Mouse (Mus musculus): ENCODE data around the gene Nek2. TPM values are rescaled to one million over a fixed set of nuclear protein-coding genes. Genes with fewer than 3 reads are reported as not detected.
A peak's percentile ranks its signal among the peaks of the same experiment; 100 is the strongest.

The Nek2 gene
- polyA plus RNA-seq, 1 experiment from 2014 or later, result 25.4 TPM

DNA sequence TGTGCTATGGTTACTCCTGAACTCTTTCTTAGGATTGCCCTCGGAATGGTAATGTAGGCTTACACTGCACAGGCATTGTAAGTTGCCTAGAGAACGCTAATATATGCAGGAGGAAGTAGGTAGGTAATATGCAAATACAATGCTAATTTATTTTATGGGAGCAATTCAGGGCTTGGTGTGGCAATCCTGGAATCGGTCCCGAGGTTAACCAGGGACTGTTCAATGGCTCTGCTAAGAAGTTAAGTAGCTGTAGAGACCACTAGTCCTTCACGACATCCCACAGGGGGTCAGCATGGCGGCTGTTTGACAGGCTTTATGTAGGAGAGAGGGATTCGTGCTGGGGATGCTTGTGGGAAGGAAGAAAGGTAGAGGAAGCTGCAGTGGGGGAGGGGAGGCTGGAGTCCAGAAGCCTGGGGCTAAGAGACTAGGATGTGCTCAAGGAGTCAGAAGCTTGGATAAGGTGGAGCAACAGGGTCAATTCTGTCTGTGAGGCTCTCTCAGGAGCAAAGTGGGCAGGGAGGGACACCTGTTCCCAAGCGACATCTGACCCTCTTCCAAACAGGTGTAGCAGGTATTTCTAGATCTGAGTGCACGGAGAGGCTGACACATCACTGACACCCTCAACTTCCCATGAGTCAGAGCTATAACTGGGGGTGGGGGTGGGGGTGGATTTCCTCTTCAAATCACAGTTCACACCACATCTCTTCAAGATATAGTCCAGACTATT, 19.0 kb upstream of the Nek2 start:
- peak overlapping the region; percentile 43; the same call in 1 of the 2 replicates for H3K27ac ChIP-seq
- no peaks in the 10 kb centered on the region for H3K9me3 ChIP-seq
- WGBS, result 46% methylated on average over 9 of the region's 9 CpGs
- ATAC-seq (ENCODE audit: insufficient number of reproducible peaks, low FRiP score, low TSS enrichment, low read depth), result no peak; the same call in 1 of the 2 replicates
- no peak overlapping the region for H3K4me3 ChIP-seq
- H3K4me2 ChIP-seq, result no peak overlapping the region
- H3K4me1 ChIP-seq, result peaks cover 7% of the 10 kb centered on the region; the same call in 1 of the 2 replicates
- no peaks in the 10 kb centered on the region for H3K36me3 ChIP-seq
- H3K27me3 ChIP-seq, result no peaks in the 10 kb centered on the region
- no peak overlapping the region for H3K9ac ChIP-seq

DNA sequence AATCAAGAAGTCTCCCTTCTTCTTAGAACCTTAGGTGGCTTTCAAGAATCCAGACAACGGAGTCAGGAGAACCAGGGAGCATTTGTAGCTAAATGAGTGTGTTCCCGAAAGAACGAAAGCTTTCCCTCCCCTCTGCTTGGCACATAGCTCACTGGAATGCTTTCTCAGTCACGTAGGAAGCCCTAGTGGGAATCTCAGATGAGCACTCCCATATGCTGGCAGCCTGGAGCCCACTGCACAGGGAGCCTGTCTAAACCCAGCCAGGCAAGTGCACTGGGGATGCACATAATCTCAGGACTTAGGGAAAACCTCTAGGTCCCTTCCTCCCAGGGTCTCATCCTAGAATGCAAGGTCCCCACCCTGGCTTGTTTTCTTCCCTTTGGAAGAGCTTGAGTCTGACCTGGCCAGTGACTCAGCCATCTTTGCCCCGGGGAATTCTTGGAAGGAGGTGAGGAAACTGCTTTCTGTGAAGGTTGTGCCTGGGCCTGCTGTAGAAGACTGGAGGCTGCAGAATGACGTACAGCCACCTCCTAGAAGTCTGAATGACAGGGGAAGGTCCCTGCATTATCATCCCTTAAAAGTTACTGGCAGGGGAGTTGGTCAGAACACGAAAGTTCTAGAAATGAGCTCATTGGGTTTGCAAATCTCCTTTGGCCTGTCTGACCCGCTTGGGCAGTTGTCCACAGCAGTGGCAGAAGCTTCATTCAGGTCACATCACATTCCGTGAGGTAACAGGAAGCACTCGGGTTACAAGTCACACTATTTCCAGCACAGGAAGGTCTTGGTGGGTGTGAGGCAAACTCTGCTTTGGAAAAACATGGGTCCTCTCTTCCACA, 18.2 kb upstream of the Nek2 start:
- WGBS, result 51% methylated on average over 10 of the region's 10 CpGs
- no peak for ATAC-seq (ENCODE audit: insufficient number of reproducible peaks, low FRiP score, low TSS enrichment, low read depth)
- Histone ChIP-seq H3K4me3 (no peak overlapping the region), H3K36me3 (no peaks in the 10 kb centered on the region), H3K27ac (peak overlapping the region; percentile 43; the same call in 1 of the 2 replicates), H3K4me2 (no peak overlapping the region), H3K9ac (no peak overlapping the region), H3K9me3 (no peaks in the 10 kb centered on the region), H3K4me1 (peaks cover 7% of the 10 kb centered on the region; the same call in 1 of the 2 replicates), H3K27me3 (no peaks in the 10 kb centered on the region)

DNA sequence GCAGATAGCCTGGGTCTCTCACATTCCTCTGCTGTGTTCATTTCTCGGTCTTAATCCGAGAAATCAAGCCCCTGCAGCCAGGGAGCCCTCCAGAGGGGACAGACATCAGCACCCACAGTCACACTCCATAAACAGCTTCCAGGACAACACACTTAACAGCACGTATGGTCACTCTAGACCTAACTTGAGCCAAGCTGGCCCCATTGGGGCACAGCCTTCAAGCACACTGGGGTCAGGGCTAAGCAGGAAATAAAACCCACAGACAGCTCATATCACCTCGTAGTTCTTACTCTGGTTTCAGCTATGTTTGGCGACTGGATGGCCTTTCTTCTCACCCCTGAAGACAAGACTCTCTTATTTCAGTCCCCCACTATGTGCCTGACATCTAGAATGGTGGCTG, 16.5 kb upstream of the Nek2 start:
- Histone ChIP-seq H3K4me2 (no peak overlapping the region), H3K4me3 (no peak overlapping the region), H3K27me3 (no peaks in the 10 kb centered on the region), H3K9ac (no peak overlapping the region), H3K36me3 (no peaks in the 10 kb centered on the region), H3K27ac (no peak overlapping the region), H3K9me3 (no peaks in the 10 kb centered on the region), H3K4me1 (peaks cover 14% of the 10 kb centered on the region)
- no peak for ATAC-seq (ENCODE audit: insufficient number of reproducible peaks, low FRiP score, low TSS enrichment, low read depth)
- WGBS, result 43% methylated on average over 5 of the region's 5 CpGs

DNA sequence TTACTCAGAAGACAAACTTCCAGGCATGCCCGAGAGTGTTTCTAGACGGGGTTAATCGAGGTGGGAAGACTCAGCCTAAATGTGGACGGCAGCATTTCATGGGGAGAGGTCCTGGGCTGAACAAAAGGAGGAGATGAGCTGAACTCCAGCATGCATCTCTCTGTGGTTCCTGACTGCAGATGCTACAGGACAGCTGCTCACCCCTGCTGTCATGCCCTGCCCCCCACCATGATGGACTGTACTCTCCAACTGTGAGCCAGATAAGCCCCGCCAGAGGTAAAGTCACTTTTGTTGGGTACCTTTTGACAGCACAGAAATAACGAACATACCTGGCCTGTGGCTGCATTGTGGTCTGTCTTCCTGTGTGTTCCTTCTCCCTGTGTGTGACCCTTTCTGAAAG, 15.5 kb upstream of the Nek2 start:
- Histone ChIP-seq H3K9me3 (no peaks in the 10 kb centered on the region), H3K4me3 (no peak overlapping the region), H3K36me3 (no peaks in the 10 kb centered on the region), H3K4me2 (no peak overlapping the region), H3K27ac (no peak overlapping the region), H3K27me3 (no peaks in the 10 kb centered on the region), H3K4me1 (peaks cover 14% of the 10 kb centered on the region), H3K9ac (no peak overlapping the region)
- 82% methylated on average over 6 of the region's 6 CpGs for WGBS
- no peak for ATAC-seq (ENCODE audit: insufficient number of reproducible peaks, low FRiP score, low TSS enrichment, low read depth)

DNA sequence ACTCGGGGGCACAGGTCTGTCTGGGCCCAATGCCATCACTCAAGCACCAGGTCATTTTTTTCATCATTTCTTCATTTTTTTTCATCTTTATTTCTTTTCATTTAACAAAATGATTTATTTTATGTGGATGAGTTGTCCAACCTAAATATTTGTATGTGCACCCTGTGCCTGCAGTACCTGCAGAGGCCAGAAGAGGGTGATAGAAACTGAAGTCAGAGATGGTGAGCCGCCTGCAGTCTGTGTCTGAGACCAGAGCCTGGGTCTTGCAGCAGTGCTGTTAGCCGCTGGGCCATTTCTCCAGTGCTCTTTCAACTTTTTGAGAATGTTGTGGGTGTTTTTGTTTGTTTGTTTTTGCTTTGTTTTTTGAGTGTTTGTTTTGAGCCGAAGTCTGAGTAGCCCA, 14.5 kb upstream of the Nek2 start:
- Histone ChIP-seq H3K4me1 (peaks cover 14% of the 10 kb centered on the region), H3K27me3 (no peaks in the 10 kb centered on the region), H3K9ac (no peak overlapping the region), H3K27ac (no peak overlapping the region), H3K4me3 (no peak overlapping the region), H3K4me2 (no peak overlapping the region), H3K9me3 (no peaks in the 10 kb centered on the region), H3K36me3 (no peaks in the 10 kb centered on the region)
- ATAC-seq (ENCODE audit: insufficient number of reproducible peaks, low FRiP score, low TSS enrichment, low read depth), result no peak
- WGBS, result 95% methylated on average over 4 of the region's 4 CpGs

DNA sequence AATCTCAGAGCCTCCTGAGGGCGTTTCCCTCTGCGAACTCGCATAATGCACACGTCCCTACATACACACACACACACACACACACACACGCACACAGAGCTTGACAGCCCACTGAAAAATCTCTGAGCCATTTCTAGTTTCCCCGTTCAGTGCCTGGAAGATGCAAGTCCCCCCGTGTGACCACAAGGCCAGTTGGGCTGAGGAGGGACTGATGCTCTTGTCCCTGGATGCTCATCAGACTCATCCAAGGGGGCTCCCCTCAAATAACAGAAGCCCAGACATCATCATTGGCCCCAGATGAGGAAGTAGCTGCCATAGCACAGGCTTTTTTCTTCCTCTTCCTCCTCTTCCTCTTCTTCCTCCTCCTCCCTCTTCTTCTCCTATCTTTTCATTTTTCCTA, 13.3 kb upstream of the Nek2 start:
- Histone ChIP-seq H3K27me3 (no peaks in the 10 kb centered on the region), H3K4me1 (peaks cover 8% of the 10 kb centered on the region), H3K36me3 (no peaks in the 10 kb centered on the region), H3K27ac (no peak overlapping the region), H3K4me3 (no peak overlapping the region), H3K4me2 (no peak overlapping the region), H3K9me3 (no peaks in the 10 kb centered on the region), H3K9ac (no peak overlapping the region)
- ATAC-seq (ENCODE audit: insufficient number of reproducible peaks, low FRiP score, low TSS enrichment, low read depth), result no peak
- 91% methylated on average over 7 of the region's 7 CpGs for WGBS

DNA sequence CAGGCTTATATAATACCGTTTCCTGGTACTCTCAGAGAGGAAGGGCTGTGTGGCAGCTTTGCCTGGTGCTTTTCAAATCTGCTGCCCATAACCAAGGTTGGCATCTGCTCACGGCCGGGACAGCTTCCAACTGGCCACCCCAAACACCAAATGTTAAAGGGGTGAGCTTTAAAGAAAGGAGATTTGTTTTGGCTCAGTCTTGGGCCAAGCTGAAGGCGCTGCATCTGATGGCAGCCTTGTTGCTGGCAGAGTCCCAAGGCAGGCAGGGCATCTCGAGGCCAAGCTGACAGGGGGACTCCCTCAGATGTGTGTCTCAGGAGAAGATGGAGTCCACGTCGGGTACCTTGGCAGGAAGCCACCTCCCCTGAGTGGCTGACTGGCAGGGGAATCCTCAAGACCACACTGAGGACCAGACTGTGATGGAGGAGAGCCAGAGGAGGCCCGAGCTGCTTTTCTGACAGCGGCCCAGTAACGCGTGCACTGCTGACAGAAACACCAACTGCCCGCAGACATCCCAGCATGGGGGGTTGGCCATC, 12.5 kb upstream of the Nek2 start:
- no peak overlapping the region for H3K4me3 ChIP-seq
- no peaks in the 10 kb centered on the region for H3K36me3 ChIP-seq
- no peak overlapping the region for H3K9ac ChIP-seq
- 0 out of 2 replicates have a peak, but pooled peaks have one; percentile 27 for ATAC-seq (ENCODE audit: insufficient number of reproducible peaks, low FRiP score, low TSS enrichment, low read depth)
- H3K9me3 ChIP-seq, result no peaks in the 10 kb centered on the region
- H3K4me1 ChIP-seq, result peaks cover 6% of the 10 kb centered on the region
- H3K27ac ChIP-seq, result no peak overlapping the region
- WGBS, result 50% methylated on average over 12 of the region's 12 CpGs
- no peaks in the 10 kb centered on the region for H3K27me3 ChIP-seq
- H3K4me2 ChIP-seq, result no peak overlapping the region

DNA sequence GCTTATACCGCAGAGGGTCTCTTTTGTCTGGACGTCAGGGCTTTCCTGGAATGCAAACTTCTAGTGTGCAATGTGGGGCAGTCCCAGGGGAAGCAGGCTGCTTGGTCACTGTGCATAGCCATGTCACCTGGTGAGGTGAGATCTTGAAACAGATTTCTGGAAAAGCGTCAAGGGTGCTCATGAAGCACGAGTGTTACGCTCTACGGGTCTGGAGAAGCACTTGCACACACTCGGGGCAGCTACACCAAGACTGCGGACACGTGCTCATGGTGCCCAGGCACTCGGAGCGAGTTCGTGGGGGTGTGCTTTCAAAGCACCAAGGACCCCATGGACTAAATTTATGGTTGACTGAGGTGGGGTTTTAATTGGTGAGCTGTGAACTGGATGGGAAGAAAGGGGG, 9.5 kb upstream of the Nek2 start:
- 90% methylated on average over 12 of the region's 12 CpGs for WGBS
- Histone ChIP-seq H3K36me3 (no peaks in the 10 kb centered on the region), H3K9ac (no peak overlapping the region), H3K27me3 (no peaks in the 10 kb centered on the region), H3K9me3 (no peaks in the 10 kb centered on the region), H3K27ac (no peak overlapping the region), H3K4me1 (peaks cover 6% of the 10 kb centered on the region), H3K4me2 (no peak overlapping the region), H3K4me3 (no peak overlapping the region)
- no peak for ATAC-seq (ENCODE audit: insufficient number of reproducible peaks, low FRiP score, low TSS enrichment, low read depth)

DNA sequence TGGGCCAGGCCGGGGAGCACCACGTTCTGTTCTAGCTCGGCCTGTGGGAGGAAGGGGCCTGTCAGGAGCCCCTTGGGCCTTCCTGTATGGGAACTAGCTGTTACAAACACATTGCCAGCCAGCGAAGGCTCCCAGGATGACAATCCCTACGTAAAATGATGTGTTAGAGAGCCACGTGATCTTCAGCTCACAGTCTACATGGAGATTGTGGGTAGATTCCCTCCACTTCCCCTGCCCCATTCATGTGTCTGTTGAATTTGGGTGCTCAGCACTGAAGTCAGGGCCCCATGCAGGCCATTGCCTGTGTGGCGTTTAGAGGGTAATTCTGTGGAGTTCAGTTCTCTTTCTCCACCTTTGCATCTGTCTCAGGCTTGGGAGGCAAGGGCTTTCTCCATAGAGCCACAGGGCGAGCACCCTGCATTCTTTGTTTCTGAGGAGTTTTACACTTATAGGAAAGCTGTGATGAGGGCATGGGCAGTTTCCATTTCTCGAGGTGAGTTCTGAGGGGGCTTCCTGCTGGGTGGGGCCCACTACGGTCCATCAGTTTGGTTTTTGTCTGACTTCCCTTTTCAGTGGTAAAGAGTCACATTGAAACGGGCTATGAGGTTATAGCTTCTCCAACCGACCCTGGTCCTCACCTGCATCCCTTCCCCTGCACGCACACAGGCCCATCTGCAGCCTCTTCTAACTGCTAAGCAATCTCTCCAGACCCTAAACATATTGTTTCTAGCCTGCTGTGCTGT, 8.1 kb upstream of the Nek2 start:
- no peak overlapping the region for H3K4me3 ChIP-seq
- no peaks in the 10 kb centered on the region for H3K36me3 ChIP-seq
- H3K4me1 ChIP-seq, result peaks cover 6% of the 10 kb centered on the region
- no peaks in the 10 kb centered on the region for H3K9me3 ChIP-seq
- H3K9ac ChIP-seq, result no peak overlapping the region
- 76% methylated on average over 13 of the region's 13 CpGs for WGBS
- H3K27ac ChIP-seq, result no peak overlapping the region
- H3K27me3 ChIP-seq, result no peaks in the 10 kb centered on the region
- H3K4me2 ChIP-seq, result no peak overlapping the region
- ATAC-seq (ENCODE audit: insufficient number of reproducible peaks, low FRiP score, low TSS enrichment, low read depth), result no peak

DNA sequence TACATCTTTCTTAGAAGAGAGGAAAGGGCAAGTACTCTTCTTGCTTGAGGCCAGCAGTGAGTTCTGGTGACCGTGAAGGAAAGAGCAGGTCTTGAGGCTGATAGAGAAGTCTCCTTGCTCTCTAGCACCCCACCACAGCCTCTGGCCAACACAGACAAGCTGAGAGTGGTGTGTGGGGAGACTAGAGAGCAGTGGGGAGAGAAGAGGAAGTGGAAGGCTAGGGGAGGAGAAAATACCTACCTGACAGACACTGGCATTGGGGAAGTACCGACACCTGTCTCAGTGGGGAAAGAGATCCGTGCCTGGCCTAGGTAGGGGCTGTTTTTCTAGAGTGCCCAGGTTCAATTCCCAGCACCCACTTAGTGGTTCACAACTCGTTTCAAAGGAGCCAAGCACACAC, 7.0 kb upstream of the Nek2 start:
- no peak overlapping the region for H3K4me3 ChIP-seq
- H3K36me3 ChIP-seq, result no peaks in the 10 kb centered on the region
- H3K4me2 ChIP-seq, result no peak overlapping the region
- no peak for ATAC-seq (ENCODE audit: insufficient number of reproducible peaks, low FRiP score, low TSS enrichment, low read depth)
- no peaks in the 10 kb centered on the region for H3K27me3 ChIP-seq
- H3K27ac ChIP-seq, result no peak overlapping the region
- 81% methylated on average over 4 of the region's 4 CpGs for WGBS
- H3K4me1 ChIP-seq, result no peaks in the 10 kb centered on the region; the same call in none of the 2 replicates
- no peaks in the 10 kb centered on the region for H3K9me3 ChIP-seq
- H3K9ac ChIP-seq, result no peak overlapping the region

DNA sequence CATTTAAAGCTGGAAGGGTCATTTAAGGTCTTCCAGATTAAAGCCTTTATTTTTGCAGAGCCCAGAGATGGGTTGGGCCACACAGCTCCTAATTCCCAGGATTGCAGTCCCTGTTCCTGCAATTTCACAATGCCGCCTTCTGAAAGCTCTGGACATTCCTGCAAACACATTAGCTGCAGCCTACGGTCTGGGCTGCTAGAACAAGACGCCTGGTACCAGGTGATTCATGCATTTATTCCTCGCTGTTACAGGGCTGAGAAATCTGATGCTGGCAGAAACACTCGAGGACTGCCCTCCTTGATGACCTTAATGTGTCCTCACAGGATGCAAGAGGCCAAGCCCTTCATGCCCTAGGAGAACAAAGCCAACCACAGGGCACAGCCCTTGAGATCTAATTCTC, 6.3 kb upstream of the Nek2 start:
- no peak overlapping the region for H3K9ac ChIP-seq
- no peaks in the 10 kb centered on the region for H3K9me3 ChIP-seq

More for the DNA sequence above, 6.3 kb upstream of the Nek2 start:
- no peak for ATAC-seq (ENCODE audit: insufficient number of reproducible peaks, low FRiP score, low TSS enrichment, low read depth)
- H3K27ac ChIP-seq, result no peak overlapping the region
- H3K27me3 ChIP-seq, result no peaks in the 10 kb centered on the region
- no peaks in the 10 kb centered on the region; the same call in none of the 2 replicates for H3K4me1 ChIP-seq
- WGBS, result 28% methylated on average over 5 of the region's 5 CpGs
- H3K36me3 ChIP-seq, result no peaks in the 10 kb centered on the region
- H3K4me3 ChIP-seq, result no peak overlapping the region
- no peak overlapping the region for H3K4me2 ChIP-seq
